Mouse (Mus musculus) megakaryocyte, embryonic 14.5 days (primary cell): ENCODE data around the gene Gng7.

Experiments
- FLI1 ChIP-seq: IDR thresholded peaks from 2 replicates; pipeline ENCODE4 v1.6.1; 2012; ENCODE audit warnings: low read length, inconsistent platforms, mixed read lengths
- GATA1 ChIP-seq: IDR thresholded peaks from 3 replicates; pipeline ENCODE4 v1.6.1; 2012; ENCODE audit warnings: mixed read lengths, low read length, inconsistent platforms, borderline replicate concordance

- TF ChIP-seq FLI1 (no peak), GATA1 (no peak)
Observed at GRCm38 (mm10) chr10:80957791-80958190, 57.0 kb downstream of the Gng7 start.
